Mouse (Mus musculus) liver, adult 10 weeks (tissue): Measurements from ENCODE around the gene Hes7. TPM values are rescaled to one million over a fixed set of nuclear protein-coding genes. Genes with fewer than 3 reads are reported as not detected.

ENCODE experiments used
- polyA plus RNA-seq: library from polyadenylated mRNA; stranded (reverse); fragments of 350-450 nt; fragmentation: Illumina TruSeq; extraction: RNeasy Lipid Tissue Mini Kit (QIAGEN cat#74804); gene quantifications from one replicate; pipeline ENCODE4 v1.2.3, GENCODE M21; 2014; ENCODE audit warnings: low read depth, low replicate concordance

Gene Hes7
- not detected for polyA plus RNA-seq

GRCm38 (mm10) chr11:69120221-69121000, at the start of gene Hes7:
TSS of gene Hes7 (plus strand) at chr11:69120404.

GRCm38 (mm10) chr11:69070590-69071222, 49.5 kb upstream of the Hes7 start, which contains the start of gene Tmem107:
TSS of gene Tmem107 (plus strand) at chr11:69070806.

GRCm38 (mm10) chr11:69088103-69088855, 31.9 kb upstream of the Hes7 start, which contains the start of gene Vamp2:
TSS of gene Vamp2 (plus strand) at chr11:69088490.

GRCm38 (mm10) chr11:69094697-69095429, 25.3 kb upstream of the Hes7 start, which contains the start of gene Per1:
TSS of gene Per1 (plus strand) at chr11:69095217.

GRCm38 (mm10) chr11:69122336-69122951, 2.2 kb downstream of the Hes7 start, which contains the start of gene 9130213A22Rik:
TSS of gene 9130213A22Rik (minus strand) at chr11:69122589.

GRCm38 (mm10) chr11:69125852-69125918, 5.5 kb downstream of the Hes7 start, which contains the start of gene Aloxe3:
TSS of gene Aloxe3 (plus strand) at chr11:69125896.

GRCm38 (mm10) chr11:69156800-69157199, 36.6 kb downstream of the Hes7 start, which contains the start of gene Alox12b:
TSS of gene Alox12b (plus strand) at chr11:69156989.

Other genes starting within 250 kb of the Hes7 start
- gene Ndel1, start 248.5 kb upstream of the Hes7 start, polyA plus RNA-seq, result 58.9 TPM
- gene Rnf222, start 231.9 kb upstream of the Hes7 start, polyA plus RNA-seq, result not detected
- 134 TPM for gene Rpl26, start 218.8 kb upstream of the Hes7 start, polyA plus RNA-seq
- gene Odf4, start 193.3 kb upstream of the Hes7 start, polyA plus RNA-seq, result not detected
- 2.5 TPM for gene Arhgef15, start 162.9 kb upstream of the Hes7 start, polyA plus RNA-seq
- gene Slc25a35, start 152.3 kb upstream of the Hes7 start, polyA plus RNA-seq, result 1.6 TPM
- 1.5 TPM for gene Rangrf, start 145.2 kb upstream of the Hes7 start, polyA plus RNA-seq
- gene Pfas, start 111.9 kb upstream of the Hes7 start, polyA plus RNA-seq, result 2.6 TPM
- 1.1 TPM for gene Ctc1, start 104.5 kb upstream of the Hes7 start, polyA plus RNA-seq
- not detected for gene Aurkb, start 74.8 kb upstream of the Hes7 start, polyA plus RNA-seq
- 1.4 TPM for gene Borcs6, start 60.7 kb upstream of the Hes7 start, polyA plus RNA-seq
- 0.61 TPM for gene Tmem107, start 49.6 kb upstream of the Hes7 start, polyA plus RNA-seq
- gene Vamp2, start 31.9 kb upstream of the Hes7 start, polyA plus RNA-seq, result 23.6 TPM
- 0.16 TPM for gene Per1, start 25.2 kb upstream of the Hes7 start, polyA plus RNA-seq
- not detected for gene 9130213A22Rik, start 2.2 kb downstream of the Hes7 start, polyA plus RNA-seq
- not detected for gene Aloxe3, start 5.5 kb downstream of the Hes7 start, polyA plus RNA-seq
- gene Alox12b, start 36.6 kb downstream of the Hes7 start, polyA plus RNA-seq, result not detected
- gene Alox8, start 77.4 kb downstream of the Hes7 start, polyA plus RNA-seq, result not detected
- gene Gucy2e, start 116.6 kb downstream of the Hes7 start, polyA plus RNA-seq, result not detected
- gene Cntrob, start 203.4 kb downstream of the Hes7 start, polyA plus RNA-seq, result 4.0 TPM
- 52.4 TPM for gene Trappc1, start 203.6 kb downstream of the Hes7 start, polyA plus RNA-seq
- gene Kcnab3, start 205.9 kb downstream of the Hes7 start, polyA plus RNA-seq, result not detected
- gene Rnf227, start 220.1 kb downstream of the Hes7 start, polyA plus RNA-seq, result 0.79 TPM
- 19.3 TPM for gene Chd3, start 249.0 kb downstream of the Hes7 start, polyA plus RNA-seq